Mouse (Mus musculus): ENCODE data around the gene Osbpl10.
A peak's percentile ranks its signal among the peaks of the same experiment; 100 is the strongest.
"Not testable (repeated sequence)": the region's sequence is repeated elsewhere in the genome, so short reads cannot be mapped to it uniquely, and the experiment has no call there.

Osbpl10 gene

DNA sequence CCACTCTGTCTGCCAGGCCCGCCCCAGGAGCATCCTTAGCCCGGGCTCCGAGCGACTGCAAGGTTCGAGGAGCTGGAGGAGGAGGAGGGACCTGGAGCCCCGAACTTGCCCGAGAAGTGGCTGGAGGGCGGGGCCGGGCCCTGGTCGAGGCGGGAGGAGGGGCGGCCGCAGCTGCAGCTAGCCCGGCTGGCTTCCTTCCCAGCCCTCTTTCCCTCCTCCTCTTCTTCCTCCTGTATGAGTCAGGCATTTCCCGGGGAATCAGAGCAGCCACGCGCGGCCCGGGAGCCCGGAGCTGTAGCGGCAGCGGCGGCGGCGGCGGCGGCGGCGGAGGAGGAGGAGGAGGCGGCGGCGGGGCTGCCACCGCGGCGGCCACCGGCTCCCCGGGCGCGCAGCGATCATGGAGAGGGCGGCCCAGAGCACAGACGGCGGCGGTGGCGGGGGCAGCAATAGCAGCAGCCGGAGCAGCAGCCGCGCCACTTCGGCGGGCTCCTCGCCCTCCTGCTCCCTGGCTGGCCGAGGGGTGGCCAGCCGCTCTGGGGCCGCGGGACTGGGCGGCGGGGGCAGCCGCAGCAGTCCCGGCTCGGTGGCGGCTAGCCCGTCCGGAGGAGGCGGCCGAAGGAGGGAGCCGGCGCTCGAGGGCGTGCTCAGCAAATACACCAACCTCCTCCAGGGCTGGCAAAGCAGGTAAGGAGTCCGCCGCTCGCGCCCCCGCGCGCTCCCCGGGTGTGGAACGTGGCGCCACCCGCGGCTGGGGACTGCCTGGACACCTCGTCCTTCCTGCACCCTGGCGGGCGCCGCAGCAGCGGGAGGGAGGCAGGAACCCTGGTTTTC lies at the start of gene Osbpl10:
Gene Osbpl10 (plus strand): TSS at position 289 of the 831 bp plus-strand sequence.
- DNase-seq, result peak; percentile 82

GRCm38 (mm10) chr9:114930464-114931090 lies 47.8 kb upstream of the Osbpl10 start:
- DNase-seq, result peak; percentile 69

GRCm38 (mm10) chr9:114932607-114933006 lies 45.8 kb upstream of the Osbpl10 start:
- peak; percentile 34 for DNase-seq

- no peak for DNase-seq
Observed at GRCm38 (mm10) chr9:114933037-114933722, 45.2 kb upstream of the Osbpl10 start.

GRCm38 (mm10) chr9:114933723-114934171 lies 44.6 kb upstream of the Osbpl10 start, which contains the start of gene Gpd1l:
Gene Gpd1l (minus strand): TSS chr9:114933987.
- peak; percentile 97 for DNase-seq

- no peak for DNase-seq
Observed at GRCm38 (mm10) chr9:114934231-114934630, 44.1 kb upstream of the Osbpl10 start.

DNA sequence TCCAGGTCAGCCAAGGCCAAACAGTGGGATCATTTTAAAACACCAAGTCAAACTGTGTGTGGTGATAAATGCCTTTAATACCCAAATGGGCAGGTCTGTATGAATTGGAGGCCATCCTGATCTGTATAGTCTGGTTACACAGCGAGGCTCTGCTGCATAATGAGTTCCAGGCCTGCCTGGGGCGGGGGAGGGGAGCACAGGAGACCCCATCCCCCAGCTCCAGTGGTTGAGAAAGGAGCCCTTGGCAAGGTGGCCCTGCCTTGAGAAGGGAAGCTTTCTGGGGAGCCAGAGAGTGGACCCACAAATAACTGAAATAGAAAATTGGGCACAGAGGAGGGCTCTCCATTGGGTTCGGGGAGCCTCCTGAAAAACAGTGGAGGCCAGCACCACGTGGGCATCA lies 43.0 kb upstream of the Osbpl10 start:
- peak; percentile 32 for DNase-seq

- no peak for DNase-seq
Observed at GRCm38 (mm10) chr9:114936687-114937086, 41.7 kb upstream of the Osbpl10 start.

DNA sequence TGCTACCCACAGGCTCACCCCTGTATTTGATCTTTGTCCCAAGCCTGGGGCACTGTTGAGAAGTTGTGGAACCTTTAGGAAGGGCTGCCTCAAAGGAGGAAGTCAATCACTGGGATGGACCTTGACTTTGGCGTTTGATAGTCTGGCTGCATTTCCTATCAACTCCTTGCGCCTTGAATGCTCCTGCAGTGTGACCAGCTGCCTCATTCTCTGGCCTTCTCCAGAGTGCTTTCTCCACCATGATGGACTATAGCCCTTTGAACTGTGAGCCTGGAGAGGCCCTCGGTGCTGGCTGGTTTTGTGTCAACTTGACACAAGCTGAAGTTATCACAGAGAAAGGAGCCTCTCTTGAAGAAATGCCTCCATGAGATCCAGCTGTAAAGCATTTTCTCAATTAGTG lies 33.7 kb upstream of the Osbpl10 start:
- DNase-seq, result no peak

- no peak for DNase-seq
Observed at GRCm38 (mm10) chr9:114945576-114945975, 32.8 kb upstream of the Osbpl10 start.

- no peak for DNase-seq
Observed at GRCm38 (mm10) chr9:114948395-114948794, 30.0 kb upstream of the Osbpl10 start.

- DNase-seq, result no peak
Observed at GRCm38 (mm10) chr9:114952866-114953265, 25.5 kb upstream of the Osbpl10 start.

DNA sequence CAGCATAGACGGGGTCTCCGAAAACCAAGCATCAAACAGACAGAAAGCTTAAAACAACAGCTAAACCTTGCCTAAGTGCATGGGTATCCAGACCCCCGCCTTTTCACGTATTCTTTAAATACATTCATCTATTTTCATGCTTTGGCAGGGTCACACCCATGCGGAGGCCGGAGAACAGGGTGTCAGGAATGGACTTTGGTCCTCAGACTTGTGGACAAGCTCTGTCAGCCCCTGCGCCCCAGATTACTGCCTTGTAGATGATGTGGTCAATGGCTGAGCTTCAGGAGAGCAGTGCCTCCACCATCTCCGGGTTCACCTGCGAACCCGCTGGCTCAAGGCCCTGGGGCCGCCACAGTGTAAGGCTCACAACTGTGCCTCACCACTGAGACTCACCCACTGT lies 23.0 kb upstream of the Osbpl10 start:
- no peak for DNase-seq

- peak; percentile 46 for DNase-seq
Observed at GRCm38 (mm10) chr9:114956945-114957344, 21.4 kb upstream of the Osbpl10 start.

DNA sequence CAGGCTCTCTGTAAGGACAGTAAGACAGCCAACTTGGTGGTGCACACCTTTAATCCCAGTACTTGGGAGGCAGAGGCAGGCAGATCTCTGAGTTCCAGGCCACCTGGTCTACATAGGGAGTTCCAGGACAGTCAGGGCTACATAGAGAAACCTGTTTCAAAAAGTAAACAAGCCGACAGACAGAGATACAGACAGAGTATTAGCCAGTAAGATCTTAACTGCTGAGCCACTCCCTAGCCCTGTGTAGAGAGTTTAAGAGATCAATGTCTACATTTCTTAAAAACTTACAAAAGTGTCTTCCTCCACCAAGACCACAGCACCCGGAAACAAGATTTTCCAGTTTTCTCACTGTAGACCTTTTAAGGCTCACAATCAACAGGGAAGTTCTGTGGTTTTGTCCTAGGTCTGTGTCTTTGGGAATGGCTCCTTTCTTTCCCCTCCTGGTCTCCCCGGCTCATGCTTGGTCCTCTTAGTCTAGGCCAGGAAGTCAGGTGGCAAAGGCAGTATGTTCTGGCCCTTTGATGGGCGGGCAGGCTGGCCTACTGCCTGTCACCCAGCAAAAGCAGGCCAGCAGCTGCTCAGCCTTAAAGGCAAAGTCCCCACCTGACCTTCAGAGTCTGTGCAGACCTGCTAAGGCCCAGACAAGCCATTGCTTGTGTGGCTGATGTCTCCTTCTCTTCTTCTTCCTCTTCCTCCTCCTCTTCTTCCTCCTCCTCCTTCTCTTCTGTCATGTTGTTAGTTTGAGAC lies 18.2 kb upstream of the Osbpl10 start:
- no peak for DNase-seq

DNA sequence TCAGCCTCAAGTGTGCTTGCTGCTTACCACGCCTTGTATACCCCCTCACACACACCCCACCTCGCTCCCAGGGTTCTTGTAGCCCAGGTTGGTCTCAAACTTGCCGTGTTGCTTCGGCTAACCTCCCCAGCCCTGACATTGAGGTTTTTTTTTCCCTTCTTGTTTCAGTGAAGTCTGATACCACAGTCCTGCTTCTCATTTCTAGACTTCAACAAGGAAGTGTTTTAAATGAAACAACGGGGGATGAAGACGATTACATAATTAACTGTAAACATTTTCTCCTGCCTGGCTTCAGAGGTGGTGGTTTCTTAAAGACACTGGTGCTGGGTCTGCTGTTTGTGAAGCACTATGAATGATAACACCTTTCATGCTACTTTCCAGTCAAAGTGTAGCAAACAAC lies 17.5 kb upstream of the Osbpl10 start:
- DNase-seq, result no peak

DNA sequence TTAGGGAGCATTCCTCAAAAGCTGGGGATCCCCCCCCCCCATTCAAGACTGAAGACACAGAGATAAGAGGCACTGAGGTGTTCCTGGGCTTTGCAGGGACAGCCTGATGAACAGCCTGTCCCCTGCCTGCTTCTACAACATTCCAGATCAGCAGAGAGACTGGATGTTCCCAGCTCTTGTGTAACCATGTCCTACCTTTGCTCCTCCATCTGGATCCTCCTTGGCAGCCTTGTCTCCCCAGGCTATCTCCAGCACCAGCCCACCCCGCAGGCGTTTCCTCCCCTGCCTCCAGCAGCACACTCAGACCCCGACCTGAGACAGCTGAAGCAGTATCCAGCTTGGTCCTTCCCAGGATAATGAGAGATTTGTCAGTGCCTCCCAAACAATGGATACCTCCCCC lies 14.3 kb upstream of the Osbpl10 start:
- DNase-seq, result no peak

DNA sequence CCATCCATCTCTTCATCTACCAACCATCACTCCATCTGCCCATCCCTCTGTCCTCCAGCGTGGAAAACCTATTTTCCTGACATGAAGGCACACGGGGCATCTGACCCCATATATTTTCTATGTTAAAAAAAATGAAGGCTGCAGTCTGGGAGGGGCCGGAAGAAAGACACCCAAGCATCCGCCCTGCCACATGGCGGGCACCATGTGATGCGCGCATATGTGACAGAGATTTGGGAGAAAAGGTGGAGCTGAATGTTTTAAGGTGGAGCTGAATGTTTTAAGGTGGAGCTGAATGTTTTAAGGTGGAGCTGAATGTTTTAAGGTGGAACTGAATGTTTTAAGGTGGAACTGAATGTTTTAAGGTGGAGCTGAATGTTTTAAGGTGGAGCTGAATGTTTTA lies 12.1 kb upstream of the Osbpl10 start:
- not testable (repeated sequence) for DNase-seq

DNA sequence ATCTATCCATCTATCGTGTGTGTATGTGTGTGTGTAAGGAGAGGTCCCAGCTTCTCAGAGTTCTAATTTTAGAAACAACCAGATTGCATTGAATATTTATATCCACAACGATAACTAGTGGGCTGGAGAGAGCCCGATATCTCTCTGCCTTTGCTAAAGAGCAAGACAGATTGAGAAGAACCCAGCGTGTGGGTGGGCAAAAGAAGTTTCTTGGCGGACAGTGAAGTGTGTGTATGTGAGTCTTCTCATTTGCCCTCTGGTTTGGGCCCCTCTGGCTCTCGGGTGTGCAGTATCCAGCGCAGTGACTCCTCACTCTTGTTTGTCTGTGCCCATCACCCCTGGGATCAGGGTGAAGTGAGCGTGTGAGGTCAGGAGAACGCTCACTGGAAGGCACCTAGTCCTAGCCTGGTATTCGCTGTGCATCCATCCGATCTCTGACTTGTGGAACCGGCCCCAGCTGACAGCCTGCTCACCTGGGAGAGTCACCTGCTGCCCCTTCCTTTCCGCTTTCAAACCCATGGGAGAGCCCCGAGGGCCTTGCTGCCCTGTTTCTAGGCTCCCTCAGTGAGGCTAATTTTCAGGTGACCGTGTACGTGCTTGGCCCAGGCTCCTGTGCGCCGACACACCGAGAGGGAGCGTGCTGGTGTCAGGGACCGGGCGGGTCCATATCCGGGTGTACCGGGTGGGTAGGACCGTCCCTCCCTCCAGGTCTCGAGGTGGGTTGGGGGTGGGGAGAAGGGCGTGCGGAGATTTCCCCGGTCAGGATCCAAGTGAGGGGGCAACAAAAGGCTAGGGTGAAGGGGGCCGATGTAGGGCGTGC lies 698 bp upstream of the Osbpl10 start:
- peak; percentile 75 for DNase-seq

DNA sequence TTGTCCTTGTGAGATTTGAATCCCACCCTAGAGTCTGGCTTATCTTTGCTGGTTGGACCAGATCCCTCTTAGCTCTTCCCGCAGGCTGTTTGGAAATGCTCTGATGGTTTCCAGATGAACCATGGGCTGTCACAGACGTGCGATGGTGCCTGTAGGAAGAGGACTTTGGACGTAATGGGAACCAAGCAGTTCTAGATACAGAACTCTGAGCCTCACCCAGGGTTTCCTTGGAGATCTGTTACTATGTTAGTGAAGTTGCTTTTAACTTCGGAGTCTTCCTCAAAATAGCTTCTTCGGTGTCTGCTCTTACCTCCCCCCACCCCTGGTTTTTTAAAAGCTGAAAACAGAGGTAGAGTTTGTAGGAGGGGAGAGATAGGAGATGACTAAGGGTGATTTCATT lies 1.6 kb downstream of the Osbpl10 start:
- no peak for DNase-seq

DNA sequence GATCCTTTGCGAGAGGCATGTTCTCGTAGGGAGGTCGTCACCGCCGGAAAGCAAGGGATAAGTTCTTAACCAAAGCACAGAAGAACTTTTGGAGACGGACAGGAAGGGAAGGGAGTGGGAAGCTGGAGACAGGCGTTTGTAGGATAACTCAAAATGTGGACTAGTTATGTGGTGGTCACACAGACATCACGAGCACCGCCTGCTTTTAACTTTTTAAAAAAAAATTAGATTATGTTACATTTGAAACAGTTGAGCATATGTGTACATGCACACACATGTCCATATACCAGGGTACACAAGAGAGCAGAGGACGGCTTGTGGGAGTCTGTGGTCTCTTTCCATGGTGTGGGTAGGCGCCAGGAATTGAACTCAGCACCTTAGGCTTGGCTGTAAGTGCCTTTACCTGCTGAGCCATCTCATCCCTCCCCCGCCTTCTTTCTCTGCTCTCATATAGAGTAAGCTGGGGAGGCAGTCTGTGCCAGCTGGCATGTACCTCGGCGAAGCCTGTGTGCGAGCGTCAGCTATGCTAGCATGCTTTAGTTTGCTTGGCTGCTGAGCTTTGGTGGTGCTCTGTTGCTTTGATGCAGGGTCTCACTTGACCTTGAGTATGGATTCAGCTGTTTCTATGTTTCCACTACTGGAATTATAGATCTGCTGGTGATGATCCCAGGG lies 4.5 kb downstream of the Osbpl10 start, which contains the start of gene Rps27rt:
Gene Rps27rt (minus strand): TSS at position 51 of the 672 bp plus-strand sequence.
- no peak for DNase-seq

Data from cerebellum, adult 9-11 months (tissue).